Mouse (Mus musculus): ENCODE results near the gene Cdpf1.

- no peak for TF ChIP-seq CTCF (conservative IDR thresholded peaks at IDR 0.05; ENCODE audit: insufficient read depth, insufficient read length, low read depth, low read length)
- no peak for TF ChIP-seq POLR2A (IDR thresholded peaks at IDR 0.05; ENCODE audit: low read depth, low read length)
These were observed 40.0 kb downstream of the Cdpf1 start for GRCm38 (mm10) chr15:85771306-85772121.
